Mouse (Mus musculus) CD8-positive naive resting alpha-beta T cell, adult 57 days (primary cell): ENCODE data around the gene Ldoc1. TPM values are rescaled to one million over a fixed set of nuclear protein-coding genes. Genes with fewer than 3 reads are reported as not detected.

Source experiments
- total RNA-seq: library from RNA; stranded (reverse); gene quantifications from one replicate; pipeline ENCODE4 v1.2.4, GENCODE M21; 2023

The Ldoc1 gene
- total RNA-seq: not detected

GRCm38 (mm10) chrX:61709302-61710033 lies at the start of gene Ldoc1:
Ldoc1 (plus strand) TSS chrX:61709497.

